Mouse (Mus musculus) adrenal gland, postnatal 25 days (tissue): ENCODE data around the gene Tmem45a2. TPM values are rescaled to one million over a fixed set of nuclear protein-coding genes. Genes with fewer than 3 reads are reported as not detected.
"Not testable (repeated sequence)": the region's sequence is repeated elsewhere in the genome, so short reads cannot be mapped to it uniquely, and the experiment has no call there.

Experiments
- DNase-seq: peaks from one replicate; pipeline ENCODE4 v3.0.0; 2021; ENCODE audit warnings: mixed read lengths
- long read RNA-seq: library from polyadenylated mRNA; stranded (forward); transcript quantifications from one replicate; pipeline ENCODE4 v2.0.0, GENCODE M21; 2021
- total RNA-seq: library from RNA; stranded (reverse); gene quantifications from 2 replicates; pipeline ENCODE4 v1.2.3, GENCODE M21; 2021

The Tmem45a2 gene
- total RNA-seq = not detected in 2 replicates
- long read RNA-seq = 0 reads

- no peak for DNase-seq
Measured at GRCm38 (mm10) chr16:57071132-57071639, at the start of gene Tmem45a2. TSS of gene Tmem45a2 (minus strand) at chr16:57071372.

GRCm38 (mm10) chr16:57117562-57117961 is 46.4 kb upstream of the Tmem45a2 start:
- DNase-seq = no peak

GRCm38 (mm10) chr16:57116066-57116465 is 44.9 kb upstream of the Tmem45a2 start:
- no peak for DNase-seq

- DNase-seq = no peak
Measured at GRCm38 (mm10) chr16:57106185-57106960, 35.2 kb upstream of the Tmem45a2 start.

- no peak for DNase-seq
Measured at GRCm38 (mm10) chr16:57101174-57101573, 30.0 kb upstream of the Tmem45a2 start.

GRCm38 (mm10) chr16:57099572-57100237 is 28.5 kb upstream of the Tmem45a2 start:
- no peak for DNase-seq

- DNase-seq = no peak
Measured at GRCm38 (mm10) chr16:57098468-57099144, 27.4 kb upstream of the Tmem45a2 start.

- DNase-seq = no peak
Measured at GRCm38 (mm10) chr16:57092911-57093605, 21.9 kb upstream of the Tmem45a2 start.

- DNase-seq = peak; percentile 25
Measured at GRCm38 (mm10) chr16:57092460-57092859, 21.3 kb upstream of the Tmem45a2 start.

- DNase-seq = no peak
Measured at GRCm38 (mm10) chr16:57079577-57079976, 8.4 kb upstream of the Tmem45a2 start.

GRCm38 (mm10) chr16:57075986-57076385 is 4.8 kb upstream of the Tmem45a2 start:
- peak; percentile 53 for DNase-seq

GRCm38 (mm10) chr16:57062045-57062444 is 9.1 kb downstream of the Tmem45a2 start:
- DNase-seq = no peak

GRCm38 (mm10) chr16:57056995-57057394 is 14.2 kb downstream of the Tmem45a2 start:
- no peak for DNase-seq

GRCm38 (mm10) chr16:57049974-57050373 is 21.2 kb downstream of the Tmem45a2 start:
- no peak for DNase-seq

GRCm38 (mm10) chr16:57038600-57038999 is 32.6 kb downstream of the Tmem45a2 start:
- no peak for DNase-seq

GRCm38 (mm10) chr16:57030150-57030885 is 40.9 kb downstream of the Tmem45a2 start:
- no peak for DNase-seq

GRCm38 (mm10) chr16:56998283-56998682 is 72.9 kb downstream of the Tmem45a2 start:
- DNase-seq = not testable (repeated sequence)
